Mouse (Mus musculus) stomach, postnatal 0 days (tissue): ENCODE data around the gene Morn1. TPM values are rescaled to one million over a fixed set of nuclear protein-coding genes. Genes with fewer than 3 reads are reported as not detected.

Source experiments
- ATAC-seq: fragments of 200-750 bp; cut with Nextera tagmentation; 2 replicates; pipeline ENCODE4 v1.8.0; 2017; ENCODE audit not compliant: low FRiP score, low TSS enrichment
- DNase-seq: peaks from one replicate; pipeline ENCODE4 v3.0.0-alpha.2; 2016; ENCODE audit warnings: low spot score
- H3K27ac ChIP-seq: fragments of 300-500 bp; sonication (generic); replicated peaks from 2 replicates; pipeline ENCODE4 v1.5.1; 2014; ENCODE audit warnings: mild to moderate bottlenecking, control low read depth
- H3K27me3 ChIP-seq: fragments of 300-500 bp; sonication (generic); 2 replicates; pipeline ENCODE4 v1.6.1; 2014; ENCODE audit warnings: low read length; ENCODE audit not compliant: control insufficient read depth, insufficient read depth
- H3K36me3 ChIP-seq: fragments of 300-500 bp; sonication (generic); 2 replicates; pipeline ENCODE4 v1.6.1; 2014; ENCODE audit warnings: low read length, mixed read lengths; ENCODE audit not compliant: control insufficient read depth, insufficient read depth
- H3K4me1 ChIP-seq: fragments of 300-500 bp; sonication (generic); replicated peaks from 2 replicates; pipeline ENCODE4 v1.6.1; 2014; ENCODE audit warnings: antibody characterized with exemption; ENCODE audit not compliant: control insufficient read depth, insufficient read depth
- H3K4me2 ChIP-seq: fragments of 300-500 bp; sonication (generic); replicated peaks from 2 replicates; pipeline ENCODE4 v1.6.1; 2014; ENCODE audit warnings: low read depth, mild to moderate bottlenecking, control low read depth, moderate library complexity
- H3K4me3 ChIP-seq: fragments of 300-500 bp; sonication (generic); 2 replicates; pipeline ENCODE4 v1.5.1; 2014; ENCODE audit warnings: low read depth, low read length, control low read depth
- H3K9ac ChIP-seq: fragments of 300-500 bp; sonication (generic); 2 replicates; pipeline ENCODE4 v1.6.1; 2014; ENCODE audit warnings: mild to moderate bottlenecking, low read length, control low read depth, mixed read lengths
- H3K9me3 ChIP-seq: fragments of 300-500 bp; sonication (generic); 2 replicates; pipeline ENCODE4 v1.6.1; 2016; ENCODE audit warnings: low read length; ENCODE audit not compliant: control insufficient read depth
- CTCF ChIP-seq: IDR thresholded peaks from 2 replicates; pipeline ENCODE4 v1.5.1; 2016; ENCODE audit warnings: antibody characterized with exemption, low read depth, mild to moderate bottlenecking, moderate library complexity
- EP300 ChIP-seq: optimal IDR thresholded peaks from 2 replicates; pipeline ENCODE3; 2016; ENCODE audit warnings: antibody characterized with exemption
- WGBS: fragments of 180-500 bp; shearing (Covaris S2); extraction: QIAGEN DNeasy Blood & Tissue Kit; methylation state at CpG from one replicate; pipeline ENCODE4 v1.1.7; 2014; 5-methylcytosine and 5-hydroxymethylcytosine counted together
- polyA plus RNA-seq: library from polyadenylated mRNA; unstranded; fragments of >200 nt; fragmentation: Nextera tagmentation; extraction: Ambion mirVana; gene quantifications from 2 replicates; pipeline ENCODE4 v1.2.1, GENCODE M21; 2015

The Morn1 gene
- polyA plus RNA-seq, 1 experiment from 2014 or later = 3.6 TPM

GRCm38 (mm10) chr4:155150276-155151113 lies 64.1 kb downstream of the Morn1 start:
- H3K4me2 ChIP-seq = peak overlapping the region; percentile 75
- no peaks in the 10 kb centered on the region for H3K27me3 ChIP-seq
- DNase-seq (peak; percentile 95), ATAC-seq (peak; percentile 90)
- 3% methylated on average over 57 of the region's 73 CpGs for WGBS
- H3K4me3 ChIP-seq = peak overlapping the region; percentile 49
- TF ChIP-seq EP300 (peak; percentile 83), CTCF (no peak)
- peaks cover 12% of the 10 kb centered on the region for H3K4me1 ChIP-seq
- peak overlapping the region; percentile 79 for H3K9ac ChIP-seq
- H3K9me3 ChIP-seq = no peaks in the 10 kb centered on the region
- H3K27ac ChIP-seq = peak overlapping the region; percentile 97
- H3K36me3 ChIP-seq = peaks cover 3% of the 10 kb centered on the region; the same call in 1 of the 2 replicates

GRCm38 (mm10) chr4:155151221-155151788 lies 64.9 kb downstream of the Morn1 start:
- peak overlapping the region; percentile 97 for H3K27ac ChIP-seq
- DNase-seq (no peak), ATAC-seq (no peak)
- peak overlapping the region; percentile 49 for H3K4me3 ChIP-seq
- no peaks in the 10 kb centered on the region for H3K9me3 ChIP-seq
- WGBS = 43% methylated on average over 12 of the region's 12 CpGs
- peaks cover 7% of the 10 kb centered on the region for H3K36me3 ChIP-seq
- H3K27me3 ChIP-seq = no peaks in the 10 kb centered on the region
- peak overlapping the region; percentile 79 for H3K9ac ChIP-seq
- H3K4me2 ChIP-seq = peak overlapping the region; percentile 75
- peaks cover 12% of the 10 kb centered on the region for H3K4me1 ChIP-seq
- no peak for TF ChIP-seq EP300
- no peak for TF ChIP-seq CTCF

GRCm38 (mm10) chr4:155151845-155152244 lies 65.5 kb downstream of the Morn1 start:
- Histone ChIP-seq H3K9me3 (no peaks in the 10 kb centered on the region), H3K27ac (peak overlapping the region; percentile 97), H3K36me3 (peaks cover 12% of the 10 kb centered on the region), H3K27me3 (no peaks in the 10 kb centered on the region), H3K4me1 (peaks cover 12% of the 10 kb centered on the region), H3K4me2 (no peak overlapping the region), H3K4me3 (peak overlapping the region; percentile 49; the same call in 1 of the 2 replicates), H3K9ac (peak overlapping the region; percentile 79)
- WGBS = 62% methylated on average over 4 of the region's 4 CpGs
- DNase-seq = no peak
- no peak for ATAC-seq
- TF ChIP-seq EP300 = no peak
- no peak for TF ChIP-seq CTCF

GRCm38 (mm10) chr4:155152476-155152875 lies 66.1 kb downstream of the Morn1 start:
- H3K9me3 ChIP-seq = no peaks in the 10 kb centered on the region
- no peak for ATAC-seq
- H3K4me2 ChIP-seq = no peak overlapping the region
- no peak for TF ChIP-seq EP300
- no peak for TF ChIP-seq CTCF
- no peak overlapping the region; the same call in 1 of the 2 replicates for H3K9ac ChIP-seq
- no peaks in the 10 kb centered on the region for H3K27me3 ChIP-seq
- H3K4me3 ChIP-seq = no peak overlapping the region
- WGBS = 95% methylated on average over 6 of the region's 6 CpGs
- DNase-seq = no peak
- peaks cover 18% of the 10 kb centered on the region for H3K36me3 ChIP-seq
- no peak overlapping the region for H3K27ac ChIP-seq
- peaks cover 12% of the 10 kb centered on the region for H3K4me1 ChIP-seq

GRCm38 (mm10) chr4:155153389-155154072 lies 67.2 kb downstream of the Morn1 start:
- peaks cover 12% of the 10 kb centered on the region for H3K4me1 ChIP-seq
- H3K4me3 ChIP-seq = no peak overlapping the region
- peaks cover 29% of the 10 kb centered on the region for H3K36me3 ChIP-seq
- ATAC-seq = no peak
- no peak overlapping the region for H3K9ac ChIP-seq
- no peaks in the 10 kb centered on the region for H3K9me3 ChIP-seq
- H3K27me3 ChIP-seq = no peaks in the 10 kb centered on the region
- WGBS = 78% methylated on average over 3 of the region's 3 CpGs
- no peak overlapping the region for H3K4me2 ChIP-seq
- no peak for DNase-seq
- no peak overlapping the region for H3K27ac ChIP-seq
- TF ChIP-seq CTCF (no peak), EP300 (no peak)
